ENCODE assay signal across 30 mouse cellular contexts in genomic region chrX:64056776-64057175, GRCm38 (mm10).
DNase-seq lines count a peak whose midpoint lies in the region; ATAC-seq and TF ChIP-seq lines count a peak whose summit lies in the region.
"Had no signal": no experiment of that assay in that cellular context is flagged by ENCODE, and none has a peak within 500 bp of the region (broad histone marks: within the 10 kb centered on the region; RNA-seq: fewer than 3 reads in every experiment).

No protein-coding gene starts in this region.

- no peak for ATAC-seq in forebrain, postnatal 0 days
- no peak for ATAC-seq in forebrain, embryonic 12.5 days (ENCODE audit: low FRiP score)
- peak; percentile 80; the same call in 1 of the 2 replicates for ATAC-seq in midbrain, embryonic 15.5 days (replicated peaks)
- no peak for ATAC-seq in embryonic facial prominence, embryonic 11.5 days (replicated peaks; ENCODE audit: insufficient number of reproducible peaks, low FRiP score, low TSS enrichment, low read depth)
- ATAC-seq: CD4-positive, CD25-positive, alpha-beta regulatory T cell, adult 4 months had no signal

- H3K36me3 ChIP-seq in forebrain, postnatal 0 days (ENCODE audit: insufficient read depth) = no peaks in the 10 kb centered on the region
- H3K36me3 ChIP-seq in forebrain, embryonic 12.5 days (replicated peaks) = no peaks in the 10 kb centered on the region
- no peaks in the 10 kb centered on the region for H3K36me3 ChIP-seq in midbrain, embryonic 15.5 days (replicated peaks)
- no peaks in the 10 kb centered on the region for H3K36me3 ChIP-seq in midbrain, embryonic 10.5 days
- no peaks in the 10 kb centered on the region for H3K36me3 ChIP-seq in embryonic facial prominence, embryonic 11.5 days (replicated peaks; ENCODE audit: control insufficient read depth, insufficient read depth, low read depth, low read length)
- H3K36me3 ChIP-seq in limb, embryonic 10.5 days = no peaks in the 10 kb centered on the region
- H3K36me3 ChIP-seq: embryonic facial prominence, embryonic 12.5 days; forebrain, embryonic 10.5 days; heart, embryonic 10.5 days; hindbrain, embryonic 15.5 days; kidney, embryonic 15.5 days; limb, embryonic 15.5 days; liver, embryonic 13.5 days; neural tube, embryonic 12.5 days had no signal

- H3K9me3 ChIP-seq in forebrain, postnatal 0 days (ENCODE audit: low read length) = no peaks in the 10 kb centered on the region
- no peaks in the 10 kb centered on the region for H3K9me3 ChIP-seq in forebrain, embryonic 12.5 days
- H3K9me3 ChIP-seq in midbrain, embryonic 15.5 days = no peaks in the 10 kb centered on the region
- no peaks in the 10 kb centered on the region for H3K9me3 ChIP-seq in midbrain, embryonic 10.5 days (replicated peaks)
- H3K9me3 ChIP-seq in embryonic facial prominence, embryonic 11.5 days (replicated peaks; ENCODE audit: control insufficient read depth, low read length) = no peaks in the 10 kb centered on the region
- H3K9me3 ChIP-seq in limb, embryonic 10.5 days (replicated peaks) = no peaks in the 10 kb centered on the region
- H3K9me3 ChIP-seq: embryonic facial prominence, embryonic 12.5 days; forebrain, embryonic 10.5 days; heart, embryonic 10.5 days; hindbrain, embryonic 15.5 days; kidney, embryonic 15.5 days; limb, embryonic 15.5 days; liver, embryonic 13.5 days; neural tube, embryonic 12.5 days had no signal

- no peaks in the 10 kb centered on the region for H3K4me1 ChIP-seq in forebrain, postnatal 0 days (ENCODE audit: insufficient read depth)
- H3K4me1 ChIP-seq in forebrain, embryonic 12.5 days = no peaks in the 10 kb centered on the region
- no peaks in the 10 kb centered on the region for H3K4me1 ChIP-seq in midbrain, embryonic 15.5 days
- no peaks in the 10 kb centered on the region for H3K4me1 ChIP-seq in midbrain, embryonic 10.5 days
- no peaks in the 10 kb centered on the region for H3K4me1 ChIP-seq in embryonic facial prominence, embryonic 11.5 days (ENCODE audit: control insufficient read depth, insufficient read depth, low read length)
- H3K4me1 ChIP-seq in cerebellum, adult 2 months (ENCODE audit: control insufficient read depth, insufficient read depth, low read length) = no peaks in the 10 kb centered on the region
- no peaks in the 10 kb centered on the region for H3K4me1 ChIP-seq in limb, embryonic 10.5 days
- H3K4me1 ChIP-seq: embryonic facial prominence, embryonic 12.5 days; forebrain, embryonic 10.5 days; heart, embryonic 10.5 days; hindbrain, embryonic 15.5 days; kidney, embryonic 15.5 days; limb, embryonic 15.5 days; liver, embryonic 13.5 days; neural tube, embryonic 12.5 days had no signal

- no peak for TF ChIP-seq POLR2A in brain, embryonic 14.5 days (IDR thresholded peaks at IDR 0.05; ENCODE audit: borderline replicate concordance, extremely low read depth, insufficient read depth, insufficient read length, poor library complexity, severe bottlenecking)
- TF ChIP-seq POLR2A in cerebellum, adult 2 months (IDR thresholded peaks at IDR 0.05; ENCODE audit: borderline replicate concordance, insufficient read depth, low read length) = no peak

- no peak overlapping the region for H3K27ac ChIP-seq in forebrain, postnatal 0 days (ENCODE audit: low read depth, low read length)
- no peak overlapping the region for H3K27ac ChIP-seq in forebrain, embryonic 12.5 days
- no peak overlapping the region for H3K27ac ChIP-seq in midbrain, embryonic 15.5 days
- no peak overlapping the region for H3K27ac ChIP-seq in midbrain, embryonic 10.5 days (replicated peaks)
- H3K27ac ChIP-seq in embryonic facial prominence, embryonic 11.5 days (replicated peaks; ENCODE audit: low read depth, low read length) = no peak overlapping the region
- H3K27ac ChIP-seq in cerebellum, adult 2 months (ENCODE audit: insufficient read depth, low read length) = no peak overlapping the region
- H3K27ac ChIP-seq in limb, embryonic 10.5 days = no peak overlapping the region
- H3K27ac ChIP-seq: embryonic facial prominence, embryonic 12.5 days; forebrain, embryonic 10.5 days; heart, embryonic 10.5 days; hindbrain, embryonic 15.5 days; kidney, embryonic 15.5 days; layer of hippocampus, adult 2 months; left cerebral cortex, adult 2 months; limb, embryonic 15.5 days; liver, embryonic 13.5 days; macrophage; neural tube, embryonic 12.5 days had no signal

- no peaks in the 10 kb centered on the region for H3K27me3 ChIP-seq in forebrain, postnatal 0 days (ENCODE audit: insufficient read depth, low read length)
- H3K27me3 ChIP-seq in forebrain, embryonic 12.5 days = no peaks in the 10 kb centered on the region
- H3K27me3 ChIP-seq in midbrain, embryonic 15.5 days (replicated peaks) = no peaks in the 10 kb centered on the region
- no peaks in the 10 kb centered on the region for H3K27me3 ChIP-seq in midbrain, embryonic 10.5 days (ENCODE audit: low read depth, poor library complexity, severe bottlenecking)
- H3K27me3 ChIP-seq in embryonic facial prominence, embryonic 11.5 days (ENCODE audit: control insufficient read depth, insufficient read depth, low read length) = no peaks in the 10 kb centered on the region
- no peaks in the 10 kb centered on the region for H3K27me3 ChIP-seq in cerebellum, adult 2 months (ENCODE audit: control insufficient read depth, insufficient read depth, low read length)
- no peaks in the 10 kb centered on the region for H3K27me3 ChIP-seq in limb, embryonic 10.5 days (ENCODE audit: low read depth, poor library complexity, severe bottlenecking)
- H3K27me3 ChIP-seq: embryonic facial prominence, embryonic 12.5 days; hindbrain, embryonic 15.5 days; kidney, embryonic 15.5 days; limb, embryonic 15.5 days; liver, embryonic 13.5 days; neural tube, embryonic 12.5 days had no signal

- no peak overlapping the region for H3K4me2 ChIP-seq in forebrain, postnatal 0 days (ENCODE audit: low read depth)
- H3K4me2 ChIP-seq in forebrain, embryonic 12.5 days = no peak overlapping the region
- H3K4me2 ChIP-seq in midbrain, embryonic 15.5 days = no peak overlapping the region
- H3K4me2 ChIP-seq in embryonic facial prominence, embryonic 11.5 days (ENCODE audit: low read depth, low read length) = no peak overlapping the region
- H3K4me2 ChIP-seq: embryonic facial prominence, embryonic 12.5 days; hindbrain, embryonic 15.5 days; kidney, embryonic 15.5 days; limb, embryonic 15.5 days; liver, embryonic 13.5 days; neural tube, embryonic 12.5 days had no signal

- 26% methylated on average over 1 of the region's 1 CpGs for WGBS in forebrain, postnatal 0 days
- WGBS in forebrain, embryonic 12.5 days = 33% methylated on average over 1 of the region's 1 CpGs
- WGBS in midbrain, embryonic 15.5 days = 48% methylated on average over 1 of the region's 1 CpGs
- WGBS in midbrain, embryonic 10.5 days = 59% methylated on average over 1 of the region's 1 CpGs
- 52% methylated on average over 1 of the region's 1 CpGs for WGBS in embryonic facial prominence, embryonic 11.5 days
- 60% methylated on average over 1 of the region's 1 CpGs for WGBS in cerebellum, adult 2 months
- WGBS in limb, embryonic 10.5 days = 62% methylated on average over 1 of the region's 1 CpGs

- DNase-seq in forebrain, postnatal 0 days = peak; percentile 24
- no peak for DNase-seq in midbrain, embryonic 10.5 days (ENCODE audit: low spot score)
- peak; percentile 62 for DNase-seq in brain, embryonic 14.5 days (ENCODE audit: low read depth)
- peak; percentile 42 for DNase-seq in embryonic facial prominence, embryonic 11.5 days (ENCODE audit: low spot score)
- no peak for DNase-seq in cerebellum, adult 2 months
- no peak for DNase-seq in limb, embryonic 10.5 days (ENCODE audit: low spot score)
- DNase-seq: adrenal gland, postnatal 25 days; cerebellum, adult 9-10 months; cerebellum, postnatal 36 days; gastrocnemius, postnatal 25 days; heart, adult 11 months; heart, postnatal 36 days; kidney, adult 18-20 months; kidney, postnatal 25 days; liver, embryonic 13.5 days; lung, adult 2 months; lung, postnatal 10 days had no signal

- no peak overlapping the region for H3K9ac ChIP-seq in forebrain, postnatal 0 days
- no peak overlapping the region for H3K9ac ChIP-seq in forebrain, embryonic 12.5 days
- H3K9ac ChIP-seq in midbrain, embryonic 15.5 days = no peak overlapping the region
- no peak overlapping the region for H3K9ac ChIP-seq in embryonic facial prominence, embryonic 11.5 days (replicated peaks; ENCODE audit: low read length)
- H3K9ac ChIP-seq: embryonic facial prominence, embryonic 12.5 days; hindbrain, embryonic 15.5 days; kidney, embryonic 15.5 days; limb, embryonic 15.5 days; liver, embryonic 13.5 days; neural tube, embryonic 12.5 days had no signal

- TF ChIP-seq CTCF in forebrain, postnatal 0 days (IDR thresholded peaks at IDR 0.05; ENCODE audit: low read depth) = no peak
- TF ChIP-seq CTCF in brain, embryonic 14.5 days (IDR thresholded peaks at IDR 0.05; ENCODE audit: borderline replicate concordance, extremely low read depth, insufficient read depth, insufficient read length) = no peak
- no peak for TF ChIP-seq CTCF in cerebellum, adult 2 months (IDR thresholded peaks at IDR 0.05; ENCODE audit: borderline replicate concordance, insufficient read depth, low read depth, low read length)

- no peak overlapping the region for H3K4me3 ChIP-seq in forebrain, postnatal 0 days (ENCODE audit: low read depth, low read length)
- no peak overlapping the region for H3K4me3 ChIP-seq in forebrain, embryonic 12.5 days (replicated peaks)
- H3K4me3 ChIP-seq in midbrain, embryonic 15.5 days = no peak overlapping the region
- H3K4me3 ChIP-seq in midbrain, embryonic 10.5 days = no peak overlapping the region
- H3K4me3 ChIP-seq in embryonic facial prominence, embryonic 11.5 days (ENCODE audit: low read depth, low read length) = no peak overlapping the region
- H3K4me3 ChIP-seq in cerebellum, adult 2 months (replicated peaks; ENCODE audit: insufficient read depth, low read depth, low read length) = no peak overlapping the region
- H3K4me3 ChIP-seq in limb, embryonic 10.5 days = no peak overlapping the region
- H3K4me3 ChIP-seq: embryonic facial prominence, embryonic 12.5 days; forebrain, embryonic 10.5 days; heart, embryonic 10.5 days; hindbrain, embryonic 15.5 days; kidney, embryonic 15.5 days; layer of hippocampus, adult 2 months; left cerebral cortex, adult 2 months; limb, embryonic 15.5 days; liver, embryonic 13.5 days; neural tube, embryonic 12.5 days had no signal

Comparison
In these comparisons a context has a peak if more than half of its experiments do, and no peak if none do; other contexts are left out.
1. DNase-seq: peak in forebrain, postnatal 0 days (single experiment), brain, embryonic 14.5 days (single experiment) and embryonic facial prominence, embryonic 11.5 days (single experiment); none in midbrain, embryonic 10.5 days (single experiment), cerebellum, adult 2 months (0 of 2) and limb, embryonic 10.5 days (single experiment).